Mouse (Mus musculus) ES-Bruce4 (cell line): ENCODE results near the gene Apba2.

Experiments
- CTCF ChIP-seq: IDR thresholded peaks from one replicate; pipeline ENCODE4 v1.8.1; 2011; ENCODE audit warnings: low read depth, low read length
- EP300 ChIP-seq: IDR thresholded peaks from 2 replicates; pipeline ENCODE4 v1.6.1; 2011; ENCODE audit warnings: low read depth, low read length; ENCODE audit not compliant: insufficient read depth
- POLR2A ChIP-seq: IDR thresholded peaks from one replicate; pipeline ENCODE4 v1.8.1; 2011; ENCODE audit warnings: low read length; ENCODE audit not compliant: insufficient read depth

DNA sequence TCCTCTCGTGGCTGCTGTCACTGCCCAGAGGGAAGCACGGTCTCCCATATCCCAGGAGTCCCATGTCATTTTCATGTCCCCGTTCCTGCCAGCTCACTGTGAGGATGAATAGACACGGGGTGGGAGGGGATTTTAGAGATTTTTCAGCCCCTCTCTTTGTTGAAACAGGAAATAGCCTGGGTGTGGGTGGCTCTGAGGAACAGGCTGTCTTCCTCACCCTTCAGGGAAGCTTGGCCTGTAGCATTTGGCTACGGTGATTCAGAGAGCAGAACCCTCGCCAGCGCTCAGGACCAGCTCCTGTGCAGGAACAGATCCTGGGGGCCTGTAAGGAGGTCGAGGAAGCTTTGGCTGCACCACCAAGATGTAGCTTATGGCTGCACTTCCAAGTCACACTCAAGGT, 45.3 kb downstream of the Apba2 start:
- TF ChIP-seq CTCF: no peak
- no peak for TF ChIP-seq EP300
- TF ChIP-seq POLR2A: no peak
